Mouse (Mus musculus): ENCODE measurements at regions not wholly inside any gene's neighbourhood (a gene's known extent, or its start where the extent isn't known, plus 50 kb on each side); places are given as distances from the start of the nearest gene placed in this dataset.

DNA sequence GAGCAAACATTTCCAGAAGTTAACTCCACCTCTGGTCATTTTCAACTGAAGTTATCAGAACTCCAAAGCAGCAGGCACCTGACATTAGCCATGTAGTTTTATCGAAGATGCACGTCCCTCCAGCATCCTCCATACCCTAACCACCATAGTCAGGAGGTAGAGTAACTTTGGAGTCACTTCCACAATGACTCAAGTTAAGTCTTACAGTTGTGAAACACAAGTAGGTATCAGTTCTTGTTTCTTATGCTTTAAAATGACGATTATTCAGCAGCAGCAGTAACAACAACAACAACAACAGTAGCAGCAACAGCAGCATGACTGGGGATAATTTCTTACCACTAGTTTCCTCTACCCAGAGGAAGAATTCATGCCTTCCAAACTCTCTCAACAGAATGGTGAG, 51.3 kb upstream of the Tank start:
- no peak for DNase-seq

DNA sequence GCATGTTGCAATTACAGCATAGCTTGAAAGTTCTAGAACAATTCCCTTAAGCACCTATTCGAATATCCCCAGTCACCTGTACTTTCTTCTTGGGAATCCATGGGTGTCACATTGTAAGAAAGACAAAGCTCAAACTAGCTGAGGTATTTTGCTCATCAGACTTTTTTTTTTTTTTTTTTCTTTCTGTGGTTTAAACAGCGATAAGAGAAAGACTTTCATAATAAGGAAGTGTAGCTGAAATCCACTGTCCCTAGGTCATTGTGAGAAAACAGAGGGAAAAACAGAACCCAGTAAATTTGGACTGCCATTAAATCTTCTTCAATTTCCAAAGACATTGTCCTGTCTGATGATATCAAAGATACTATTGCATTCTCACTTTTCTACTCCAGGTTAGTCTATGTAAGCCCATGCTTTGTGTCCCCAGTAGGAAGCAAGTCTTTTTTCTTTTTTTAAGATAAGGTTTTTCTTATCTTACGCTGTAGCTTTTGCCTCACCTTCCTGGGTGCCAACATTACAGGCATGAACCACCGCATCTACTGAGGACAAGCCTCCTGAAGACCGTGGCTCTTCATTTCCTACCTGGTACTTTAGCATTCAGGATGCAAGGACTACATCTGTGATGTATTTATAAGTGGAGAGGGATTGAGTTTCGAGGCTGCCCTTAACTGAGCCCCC, 54.2 kb upstream of the Tank start:
- DNase-seq, result no peak

DNA sequence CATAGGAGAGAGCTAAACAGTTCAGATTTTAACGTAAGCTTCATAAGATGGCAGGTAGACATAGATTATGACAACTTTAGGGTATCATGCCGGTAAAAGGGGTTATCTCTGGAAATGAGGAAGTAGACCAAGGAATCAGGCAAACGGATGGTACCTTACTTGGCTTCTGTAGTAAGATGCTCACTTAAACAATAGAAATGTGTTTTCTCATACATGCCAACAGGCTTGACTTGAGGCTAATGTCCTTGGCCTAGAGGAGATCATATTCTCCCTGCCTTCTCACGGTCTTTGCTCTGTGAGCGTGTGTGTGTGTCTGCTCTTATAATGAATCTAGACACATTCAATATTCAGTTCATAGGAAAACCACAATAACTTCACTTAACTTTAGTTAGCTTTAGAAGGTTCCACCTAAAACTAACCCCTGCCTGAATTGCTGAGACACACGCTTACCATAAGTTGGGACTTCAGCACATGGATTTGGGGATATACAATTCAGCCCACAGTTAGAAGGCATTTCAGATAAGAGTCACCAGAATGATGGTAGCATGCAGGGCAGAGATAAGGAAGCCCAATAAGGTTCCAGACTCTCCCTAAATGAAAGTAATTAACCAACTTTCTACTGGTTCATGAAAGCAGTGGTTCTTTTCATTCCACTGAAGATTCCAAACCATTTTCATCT, 63.8 kb upstream of the Tank start:
- DNase-seq, result no peak

DNA sequence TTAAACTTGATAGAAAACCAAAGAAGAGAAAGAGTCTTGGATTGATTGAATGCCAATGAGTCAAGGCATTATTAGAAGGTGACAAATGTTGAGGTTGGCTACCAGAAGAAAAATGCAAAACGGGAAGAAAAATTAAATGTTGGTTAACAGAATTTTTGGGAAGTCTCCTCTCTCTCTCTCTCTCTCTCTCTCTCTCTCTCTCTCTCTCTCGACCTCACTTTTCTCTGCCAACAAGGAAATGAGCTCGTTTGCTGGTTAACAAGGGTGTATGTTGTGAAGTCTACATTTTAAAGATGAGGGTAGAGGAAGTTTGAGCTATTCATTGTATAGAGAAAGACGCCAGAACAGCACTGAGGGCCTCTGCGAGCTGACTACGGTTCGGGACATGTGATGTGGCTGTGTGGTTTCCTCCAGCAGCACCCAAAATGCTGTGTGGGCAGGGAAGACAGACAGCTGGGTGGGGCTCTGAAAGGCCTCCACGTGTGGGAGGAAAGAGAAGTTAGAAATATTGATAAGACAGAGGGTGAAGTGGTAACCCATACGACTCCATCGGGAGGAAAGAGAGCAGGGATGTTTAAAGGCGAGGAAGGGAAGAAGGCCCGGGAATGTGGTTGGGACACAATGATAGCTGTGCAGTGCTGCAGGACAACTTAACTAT, 64.5 kb upstream of the Tank start:
- DNase-seq, result peak in 1 of 2 experiments; percentile 9

DNA sequence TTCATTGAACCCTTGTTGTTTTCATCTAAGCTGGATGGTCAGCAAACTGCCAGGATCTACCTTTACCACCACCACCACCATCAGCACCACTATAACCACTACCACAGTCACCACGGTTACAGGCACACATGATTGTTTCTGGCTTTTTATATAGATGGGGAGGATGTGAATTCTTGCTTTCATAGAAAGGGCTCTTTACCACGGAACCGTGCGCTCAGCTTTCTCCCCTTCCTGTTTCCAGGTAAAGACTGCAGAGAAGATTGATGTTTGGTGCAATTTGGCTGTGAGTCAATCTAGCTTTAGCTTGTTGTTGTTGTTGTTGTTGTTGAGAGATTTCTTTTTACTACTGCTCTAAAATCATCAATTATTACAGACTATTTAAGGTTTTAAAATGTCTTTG, 74.8 kb upstream of the Tank start:
- no peak for DNase-seq

DNA sequence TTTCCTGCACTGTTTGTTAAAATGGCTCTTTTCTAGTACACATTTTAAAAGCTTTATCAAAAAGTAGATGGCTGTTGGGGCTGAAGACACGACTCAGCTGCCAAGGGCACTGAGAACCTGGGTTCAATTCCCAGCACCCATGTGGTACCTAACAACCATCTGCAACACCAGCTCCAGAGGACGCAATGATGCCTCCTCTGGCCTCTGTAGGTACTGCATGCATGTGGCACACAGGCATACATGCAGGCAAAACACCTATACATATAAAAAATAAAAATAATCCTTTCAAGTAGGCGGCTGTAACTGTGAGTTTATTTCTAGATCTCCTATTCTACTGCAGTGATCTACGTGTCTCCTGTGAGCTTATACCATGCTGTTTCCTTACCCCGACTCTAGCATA, 76.5 kb upstream of the Tank start:
- no peak for DNase-seq

DNA sequence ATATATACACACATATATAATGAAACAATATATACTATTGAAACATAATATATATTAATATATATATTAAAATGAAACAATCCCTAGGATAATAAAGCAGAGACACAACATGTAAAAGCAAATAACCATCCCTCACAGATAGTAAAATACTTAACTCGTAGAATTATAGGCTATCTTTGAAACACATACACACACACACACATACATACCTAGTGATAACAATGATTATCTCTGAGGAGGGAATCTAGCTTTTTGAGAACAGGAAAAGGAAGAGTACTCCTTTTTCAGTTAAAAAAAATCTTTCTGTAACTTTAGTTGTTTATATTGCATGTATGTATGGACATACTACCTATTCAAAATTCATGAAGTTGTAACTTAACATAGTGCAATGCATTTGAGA, 79.1 kb upstream of the Tank start:
- DNase-seq, result no peak

DNA sequence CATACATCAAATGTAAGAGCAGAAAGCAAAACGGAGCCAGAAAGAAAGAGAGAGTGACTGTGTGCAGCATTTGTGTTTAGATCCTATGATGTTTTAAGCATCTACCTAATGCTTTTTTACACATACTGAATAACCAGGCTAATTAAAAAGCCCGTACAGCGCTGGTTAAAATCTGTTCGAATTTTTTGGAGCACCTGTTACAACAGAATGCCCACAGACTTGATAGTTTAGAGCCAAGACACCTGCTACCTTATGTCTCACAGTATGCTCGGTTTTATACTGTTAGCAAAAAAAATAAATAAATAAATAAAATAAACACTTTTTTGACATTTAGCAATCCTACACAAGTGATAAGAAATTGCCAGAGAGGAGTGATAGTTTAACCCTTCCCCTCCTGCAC, 80.5 kb upstream of the Tank start:
- no peak for DNase-seq

DNA sequence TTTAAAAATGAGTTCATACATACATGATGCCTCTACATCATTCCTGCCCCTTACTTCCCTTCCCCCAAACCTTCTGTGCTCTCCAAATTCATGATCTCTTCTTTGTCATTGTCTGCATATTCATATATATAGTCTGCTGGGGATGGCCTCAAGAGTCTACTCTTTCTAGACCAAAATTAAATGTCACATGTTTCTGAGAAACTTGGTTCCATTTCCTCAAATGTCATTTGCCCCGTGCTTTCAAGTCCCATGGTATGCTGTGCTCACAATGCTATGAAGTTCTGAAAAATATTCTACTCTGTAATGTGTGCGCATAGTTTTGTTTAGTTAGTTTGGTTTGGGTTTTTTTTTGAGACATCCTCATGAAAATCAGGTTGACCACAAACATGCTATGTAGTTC, 81.4 kb upstream of the Tank start:
- DNase-seq, result no peak

DNA sequence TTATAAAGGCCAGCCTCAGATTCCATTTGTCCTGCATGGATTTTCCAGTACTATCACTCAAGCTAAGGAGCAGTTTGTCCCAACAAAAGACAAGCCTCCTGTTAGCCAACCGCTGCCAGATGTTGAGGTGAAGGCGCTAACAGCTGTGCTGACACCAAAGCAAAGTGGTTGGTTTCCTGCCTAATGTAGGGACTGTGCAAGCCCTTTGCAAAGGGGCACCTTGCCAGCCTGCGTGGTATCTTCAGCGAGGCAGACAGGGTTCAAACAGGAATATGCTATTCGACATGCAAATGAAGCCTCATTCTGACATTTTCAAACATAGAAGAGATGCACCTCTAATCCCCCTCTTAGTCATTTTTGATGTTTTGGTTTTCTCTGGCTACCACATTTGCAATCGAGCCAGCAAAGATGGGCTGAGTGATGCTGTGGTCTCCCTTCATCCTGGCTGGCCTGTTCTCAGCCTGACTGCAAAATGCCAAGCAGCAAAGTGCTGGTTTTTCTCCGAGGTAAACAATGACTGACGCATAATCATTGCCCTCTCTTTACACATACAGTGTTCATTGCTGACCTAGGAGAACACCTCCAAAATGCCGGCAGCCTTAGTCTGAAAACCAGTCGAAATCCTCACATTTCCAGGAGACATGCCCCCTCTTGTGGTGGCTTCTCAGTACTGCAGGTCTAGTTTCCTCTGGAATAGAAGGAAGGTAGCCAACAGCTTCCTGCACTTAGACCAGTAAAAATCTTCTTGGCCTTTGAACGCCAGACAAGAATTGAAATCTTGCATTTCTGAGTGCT, 84.3 kb upstream of the Tank start:
- peak; percentile 53 to 63 for DNase-seq

DNA sequence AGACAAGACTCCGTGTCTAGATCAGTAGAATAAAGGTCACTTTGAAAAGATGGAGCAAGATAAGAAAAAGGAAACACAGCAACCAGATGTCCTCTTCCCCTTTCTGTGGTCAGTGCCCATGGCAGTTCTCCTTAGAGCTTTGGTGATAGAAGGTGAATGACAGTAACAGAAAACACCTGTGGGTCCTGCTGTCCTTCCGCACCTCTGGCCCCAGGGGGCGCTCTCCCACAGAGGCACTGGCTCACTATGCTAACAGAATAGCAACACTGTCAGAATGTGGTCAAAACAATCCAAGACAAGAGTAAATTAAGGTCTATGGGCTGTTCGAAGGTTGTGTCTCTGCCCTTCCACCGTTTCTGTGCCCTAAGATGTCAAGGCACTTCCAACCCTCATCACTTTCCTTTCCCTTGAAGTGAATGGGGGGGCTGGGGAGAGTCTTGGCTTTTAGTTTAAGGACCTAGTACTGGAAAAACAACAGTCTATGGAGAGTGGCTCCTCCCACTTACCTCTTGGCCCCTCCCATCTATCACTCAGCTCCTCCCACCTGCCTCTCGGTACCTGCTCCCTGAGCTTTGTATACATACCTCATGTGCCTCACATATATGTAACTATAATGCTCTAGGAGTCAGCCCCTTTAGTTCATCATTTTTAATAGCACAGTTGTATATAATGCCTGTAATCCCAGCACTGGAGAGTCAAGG, 86.2 kb upstream of the Tank start:
- peak; percentile 20 to 26 for DNase-seq

DNA sequence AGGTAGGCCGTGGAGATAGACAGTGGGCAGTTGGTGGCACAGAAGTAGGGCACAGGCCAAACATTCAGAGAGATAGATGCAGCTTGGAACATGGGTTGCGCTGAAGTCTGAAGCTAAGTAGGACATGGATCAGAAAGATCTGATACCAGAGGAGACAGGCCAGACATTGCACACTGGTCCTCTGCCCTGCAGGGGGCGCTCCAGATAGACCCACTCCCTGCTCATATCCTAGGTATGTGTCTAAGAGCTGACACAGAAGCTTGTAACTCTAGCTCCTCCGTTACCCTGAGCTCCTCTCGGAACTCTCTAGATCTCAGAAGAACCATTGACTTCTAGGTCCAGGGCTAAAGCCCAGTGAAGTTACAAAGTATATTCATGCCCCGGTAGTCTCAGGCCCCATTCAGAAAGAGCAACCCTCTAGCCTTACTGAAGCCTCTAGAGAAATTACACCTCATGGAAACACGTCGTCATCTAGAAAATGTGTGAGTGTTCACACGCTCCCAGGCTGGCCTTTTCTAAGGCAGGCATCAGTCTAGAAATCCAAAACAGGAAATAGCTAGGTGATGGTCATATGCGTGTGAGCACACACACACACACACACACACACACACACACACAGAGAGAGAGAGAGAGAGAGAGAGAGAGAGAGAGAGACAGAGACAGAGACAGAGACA, 87.8 kb upstream of the Tank start:
- DNase-seq, result no peak

DNA sequence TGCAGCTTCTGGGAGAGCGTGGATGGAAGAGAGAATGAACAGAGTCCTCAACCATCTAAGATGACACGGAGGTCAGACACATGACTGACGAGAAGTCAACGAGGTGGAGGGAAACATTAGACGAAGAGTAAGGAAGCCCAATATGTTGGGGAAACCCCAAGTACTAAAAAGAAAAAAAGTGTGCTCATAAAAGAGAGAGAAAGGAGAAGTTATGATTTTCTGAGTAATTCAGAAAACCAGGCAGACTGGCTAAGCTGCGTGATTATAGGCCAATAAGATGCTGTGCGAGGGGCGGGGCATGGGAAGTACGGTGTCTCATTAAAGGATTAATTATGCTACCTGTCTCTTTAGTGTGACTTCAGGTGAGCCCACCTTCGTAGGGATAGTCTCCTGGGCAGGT, 88.6 kb upstream of the Tank start:
- DNase-seq, result no peak

DNA sequence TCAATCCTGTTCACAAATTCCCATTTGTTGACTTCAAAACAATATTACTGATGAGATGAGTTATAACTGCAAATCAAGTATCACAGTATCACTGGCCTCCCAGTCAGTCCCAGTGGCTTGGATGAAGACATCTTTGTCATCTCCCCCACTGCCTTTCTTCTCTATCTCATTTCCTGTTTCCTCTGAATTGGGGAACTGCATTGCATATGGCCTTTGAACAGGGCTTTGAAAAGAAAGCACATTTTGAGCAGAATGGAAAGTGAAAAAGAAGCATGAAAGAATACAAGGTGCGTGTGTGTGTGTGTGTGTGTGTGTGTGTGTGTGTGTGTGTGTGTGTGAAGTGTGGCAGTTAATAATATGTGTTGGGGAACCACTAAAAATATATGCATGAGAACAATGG, 94.6 kb upstream of the Tank start:
- no peak for DNase-seq

DNA sequence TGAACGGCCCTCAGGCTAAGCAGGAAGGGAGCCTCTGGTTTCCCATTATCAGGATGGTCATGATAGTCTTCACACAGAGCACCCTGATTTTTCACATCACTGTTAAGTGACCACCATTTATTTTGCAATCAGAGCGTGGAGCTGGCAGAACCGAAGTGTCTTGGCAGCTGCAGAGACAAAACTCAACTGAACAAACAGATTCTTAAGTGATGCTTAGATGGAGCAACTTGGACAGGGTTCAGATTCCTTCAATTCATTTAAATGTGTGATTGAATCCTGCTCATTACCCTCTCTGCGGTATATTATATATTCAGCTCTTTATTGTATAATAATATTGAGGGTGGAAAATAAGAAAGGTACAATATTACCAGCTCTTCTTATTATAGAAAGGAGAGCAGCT, 101.7 kb upstream of the Tank start:
- DNase-seq, result peak in 1 of 2 experiments; percentile 5

DNA sequence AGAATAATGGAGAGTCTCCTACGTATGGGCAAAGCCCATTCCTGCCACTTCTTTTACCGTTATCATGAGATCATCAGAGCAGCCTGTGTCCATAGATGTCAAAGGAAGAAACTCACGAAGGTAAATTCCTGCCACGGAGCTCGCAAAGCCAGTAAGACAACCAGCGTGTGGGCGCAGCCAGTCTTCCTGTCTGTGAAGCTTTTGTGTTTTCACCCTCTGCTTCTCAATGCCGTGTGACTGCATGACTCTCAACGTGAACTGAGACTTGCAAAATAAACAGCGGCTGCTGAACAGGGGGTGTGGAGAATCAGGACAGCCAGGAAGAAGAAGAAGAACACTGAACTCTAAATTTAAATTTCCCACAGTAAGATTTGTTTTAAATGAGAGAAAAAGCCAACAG, 103.8 kb upstream of the Tank start:
- no peak for DNase-seq

DNA sequence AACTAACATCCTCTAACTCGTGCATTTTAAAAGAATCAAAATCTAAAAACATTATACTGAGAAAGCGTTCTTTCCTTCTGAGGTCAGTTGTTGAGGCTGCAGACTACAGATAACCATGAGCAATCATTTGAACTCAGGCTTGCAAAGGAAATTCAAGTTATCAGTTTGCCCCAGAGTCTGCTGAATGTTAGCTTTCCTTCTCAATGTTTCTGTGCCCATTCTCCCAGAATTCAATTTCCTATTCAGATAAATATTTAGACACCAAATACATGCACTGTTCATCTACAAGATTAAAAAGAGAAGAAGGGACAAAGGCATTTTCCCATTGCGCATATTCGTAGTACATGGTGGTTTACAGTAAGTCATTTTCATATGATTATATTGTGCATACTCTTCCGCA, 107.9 kb upstream of the Tank start:
- DNase-seq, result no peak

DNA sequence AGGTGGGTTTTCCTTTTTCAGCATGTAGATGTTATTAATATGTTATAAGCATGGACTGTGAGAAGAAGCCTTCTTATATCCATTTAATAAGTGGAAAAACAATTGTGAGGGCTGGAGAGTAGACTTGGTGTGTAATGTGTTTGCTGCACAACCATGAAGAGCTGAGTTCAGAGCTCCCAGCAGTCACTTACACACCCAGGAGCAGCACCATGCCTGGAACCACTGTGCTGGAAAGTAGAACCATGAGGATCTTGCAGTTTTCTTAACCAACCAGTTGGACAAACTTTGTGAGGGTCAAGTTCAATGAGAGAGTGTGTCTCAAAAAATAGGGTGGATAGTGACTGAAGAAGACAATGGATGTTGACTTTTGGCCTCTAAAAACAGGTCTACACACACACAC, 108.3 kb upstream of the Tank start:
- DNase-seq, result no peak

DNA sequence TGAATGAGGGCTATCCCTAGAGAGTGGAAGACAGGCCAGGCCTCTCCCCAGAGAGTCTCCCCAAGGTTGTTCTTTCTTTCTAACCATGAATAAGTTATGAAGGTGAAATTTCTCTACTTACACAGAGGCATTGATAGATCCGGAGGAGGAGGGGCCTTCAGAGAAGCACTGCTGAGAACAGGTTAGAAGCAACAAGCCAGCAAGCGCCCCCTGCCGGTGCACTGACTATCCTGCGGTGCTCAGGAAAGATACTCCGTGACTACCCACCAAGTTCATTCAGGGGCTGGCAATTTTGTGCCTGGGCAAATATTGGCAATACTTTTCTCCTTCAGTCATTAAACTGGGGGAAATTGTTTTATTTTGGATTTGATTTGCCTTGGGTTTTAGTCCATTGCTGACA, 122.5 kb upstream of the Tank start:
- DNase-seq, result peak; percentile 20 to 39

DNA sequence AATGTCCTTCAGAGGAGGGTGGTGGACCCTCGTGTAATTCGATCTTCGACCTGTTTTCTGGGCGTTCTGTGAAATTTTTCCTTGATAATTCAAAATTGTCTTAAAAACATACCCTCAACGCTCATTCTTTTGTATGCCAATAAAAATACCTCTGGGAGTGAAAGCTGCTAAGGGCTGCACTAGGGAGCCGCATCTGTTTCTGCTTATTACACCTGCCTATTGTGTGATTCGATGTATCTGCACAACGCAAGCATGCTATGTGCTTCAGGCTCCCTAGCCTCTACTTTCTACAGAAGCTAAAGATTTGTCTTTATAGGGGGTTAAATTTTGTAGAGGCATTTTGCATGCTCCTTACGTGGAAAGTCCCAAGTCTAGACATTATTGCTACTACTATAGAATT, 123.7 kb upstream of the Tank start:
- DNase-seq, result no peak

DNA sequence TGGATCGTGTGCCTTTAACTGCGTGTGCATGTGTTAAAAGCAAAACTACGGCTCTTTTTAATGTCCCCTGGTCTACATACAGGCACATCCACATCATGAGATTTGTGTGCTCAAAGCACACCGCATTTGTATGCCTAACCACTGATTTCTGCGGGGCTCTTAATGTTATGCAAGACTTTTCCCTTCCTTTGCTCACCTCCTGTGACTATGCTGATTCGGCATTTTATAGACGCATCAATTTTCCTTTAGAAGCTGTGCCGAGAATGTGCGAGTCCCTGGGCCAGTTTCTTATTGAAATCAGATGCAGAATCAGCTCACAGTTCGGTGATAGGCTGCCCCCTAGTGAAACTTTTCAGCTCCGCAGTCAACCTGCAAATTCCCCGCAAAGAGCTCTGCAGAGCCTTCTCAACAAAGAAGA, 124.1 kb upstream of the Tank start:
- DNase-seq, result peak; percentile 83 to 86

Data from lung, adult 18-20 months (tissue).